Mouse (Mus musculus): ENCODE measurements around the gene Cldn14. TPM values are rescaled to one million over a fixed set of nuclear protein-coding genes. Genes with fewer than 3 reads are reported as not detected.

Gene Cldn14
- polyA plus RNA-seq, 1 experiment = 4.1 TPM

GRCm38 (mm10) chr16:94010633-94011032 lies 2.0 kb upstream of the Cldn14 start:
- Histone ChIP-seq H3K4me3 (ENCODE audit: insufficient read depth, low read length) (no peak overlapping the region), H3K4me1 (ENCODE audit: control insufficient read depth, insufficient read depth, low read length) (no peaks in the 10 kb centered on the region), H3K27ac (ENCODE audit: insufficient read depth, low read length) (no peak overlapping the region)
- TF ChIP-seq CTCF (IDR thresholded peaks at IDR 0.05; ENCODE audit: extremely low read depth, insufficient read depth, low read length) (no peak), POLR2A (IDR thresholded peaks at IDR 0.05; ENCODE audit: extremely low read depth, insufficient read depth, low read length) (no peak)

- no peak for TF ChIP-seq POLR2A (IDR thresholded peaks at IDR 0.05; ENCODE audit: extremely low read depth, insufficient read depth, low read length)
- no peak for TF ChIP-seq CTCF (IDR thresholded peaks at IDR 0.05; ENCODE audit: extremely low read depth, insufficient read depth, low read length)
- Histone ChIP-seq H3K27ac (ENCODE audit: insufficient read depth, low read length) (no peak overlapping the region), H3K4me1 (ENCODE audit: control insufficient read depth, insufficient read depth, low read length) (no peaks in the 10 kb centered on the region), H3K4me3 (ENCODE audit: insufficient read depth, low read length) (no peak overlapping the region)
These were observed 1.5 kb upstream of the Cldn14 start for GRCm38 (mm10) chr16:94010156-94010555.

- TF ChIP-seq CTCF (IDR thresholded peaks at IDR 0.05; ENCODE audit: extremely low read depth, insufficient read depth, low read length) (no peak), POLR2A (IDR thresholded peaks at IDR 0.05; ENCODE audit: extremely low read depth, insufficient read depth, low read length) (no peak)
These were observed 719 bp upstream of the Cldn14 start for GRCm38 (mm10) chr16:94009356-94009755.

GRCm38 (mm10) chr16:94006706-94007665 lies 1.7 kb downstream of the Cldn14 start:
- H3K27ac ChIP-seq (ENCODE audit: insufficient read depth, low read length) = no peak overlapping the region
- no peaks in the 10 kb centered on the region for H3K4me1 ChIP-seq (ENCODE audit: control insufficient read depth, insufficient read depth, low read length)
- TF ChIP-seq POLR2A (IDR thresholded peaks at IDR 0.05; ENCODE audit: extremely low read depth, insufficient read depth, low read length) = no peak
- TF ChIP-seq CTCF (IDR thresholded peaks at IDR 0.05; ENCODE audit: extremely low read depth, insufficient read depth, low read length) = no peak
- no peak overlapping the region for H3K4me3 ChIP-seq (ENCODE audit: insufficient read depth, low read length)

More at GRCm38 (mm10) chr16:94009356-94009755, 719 bp upstream of the Cldn14 start:
- Histone ChIP-seq H3K4me1 (ENCODE audit: control insufficient read depth, insufficient read depth, low read length) (no peaks in the 10 kb centered on the region), H3K27ac (ENCODE audit: insufficient read depth, low read length) (no peak overlapping the region), H3K4me3 (ENCODE audit: insufficient read depth, low read length) (no peak overlapping the region)

GRCm38 (mm10) chr16:94003478-94003877 lies 5.2 kb downstream of the Cldn14 start:
- TF ChIP-seq POLR2A (IDR thresholded peaks at IDR 0.05; ENCODE audit: extremely low read depth, insufficient read depth, low read length) = no peak
- TF ChIP-seq CTCF (IDR thresholded peaks at IDR 0.05; ENCODE audit: extremely low read depth, insufficient read depth, low read length) = no peak
- Histone ChIP-seq H3K4me1 (ENCODE audit: control insufficient read depth, insufficient read depth, low read length) (no peaks in the 10 kb centered on the region), H3K4me3 (ENCODE audit: insufficient read depth, low read length) (no peak overlapping the region), H3K27ac (ENCODE audit: insufficient read depth, low read length) (no peak overlapping the region)

GRCm38 (mm10) chr16:94001366-94001765 lies 7.3 kb downstream of the Cldn14 start:
- TF ChIP-seq CTCF (IDR thresholded peaks at IDR 0.05; ENCODE audit: extremely low read depth, insufficient read depth, low read length) (no peak), POLR2A (IDR thresholded peaks at IDR 0.05; ENCODE audit: extremely low read depth, insufficient read depth, low read length) (no peak)
- no peaks in the 10 kb centered on the region for H3K4me1 ChIP-seq (ENCODE audit: control insufficient read depth, insufficient read depth, low read length)
- H3K4me3 ChIP-seq (ENCODE audit: insufficient read depth, low read length) = no peak overlapping the region
- no peak overlapping the region for H3K27ac ChIP-seq (ENCODE audit: insufficient read depth, low read length)

- no peak for TF ChIP-seq POLR2A (IDR thresholded peaks at IDR 0.05; ENCODE audit: extremely low read depth, insufficient read depth, low read length)
- no peak for TF ChIP-seq CTCF (IDR thresholded peaks at IDR 0.05; ENCODE audit: extremely low read depth, insufficient read depth, low read length)
- H3K4me3 ChIP-seq (ENCODE audit: insufficient read depth, low read length) = no peak overlapping the region
- no peaks in the 10 kb centered on the region for H3K4me1 ChIP-seq (ENCODE audit: control insufficient read depth, insufficient read depth, low read length)
- H3K27ac ChIP-seq (ENCODE audit: insufficient read depth, low read length) = no peak overlapping the region
These were observed 9.7 kb downstream of the Cldn14 start for GRCm38 (mm10) chr16:93998895-93999294.

GRCm38 (mm10) chr16:93983576-93983975 lies 25.1 kb downstream of the Cldn14 start:
- no peak overlapping the region for H3K27ac ChIP-seq (ENCODE audit: insufficient read depth, low read length)
- H3K4me3 ChIP-seq (ENCODE audit: insufficient read depth, low read length) = no peak overlapping the region
- peaks cover 2% of the 10 kb centered on the region; the same call in 1 of the 2 replicates for H3K4me1 ChIP-seq (ENCODE audit: control insufficient read depth, insufficient read depth, low read length)
- TF ChIP-seq CTCF (IDR thresholded peaks at IDR 0.05; ENCODE audit: extremely low read depth, insufficient read depth, low read length) = no peak

- Histone ChIP-seq H3K4me3 (ENCODE audit: insufficient read depth, low read length) (no peak overlapping the region), H3K27ac (ENCODE audit: insufficient read depth, low read length) (no peak overlapping the region), H3K4me1 (ENCODE audit: control insufficient read depth, insufficient read depth, low read length) (peaks cover 2% of the 10 kb centered on the region; the same call in 1 of the 2 replicates)
- no peak for TF ChIP-seq POLR2A (IDR thresholded peaks at IDR 0.05; ENCODE audit: extremely low read depth, insufficient read depth, low read length)
- TF ChIP-seq CTCF (IDR thresholded peaks at IDR 0.05; ENCODE audit: extremely low read depth, insufficient read depth, low read length) = no peak
These were observed 26.3 kb downstream of the Cldn14 start for GRCm38 (mm10) chr16:93982341-93982740.

Data from cortical plate, adult 2 months (tissue).